Mouse (Mus musculus) kidney, postnatal 25 days (tissue): Measurements from ENCODE around the gene Tgfbr3.

Source experiments
- DNase-seq, 2 experiments: peaks; one replicate each; pipeline ENCODE4 v3.0.0; 2021; ENCODE audit warnings: mixed read lengths in 2 of 2

The Tgfbr3 gene

GRCm38 (mm10) chr5:107289234-107289764 is at the start of gene Tgfbr3:
TSS of gene Tgfbr3 (minus strand) at chr5:107289629.
- DNase-seq = peak; percentile 87 to 93

GRCm38 (mm10) chr5:107330916-107331421 is 41.5 kb upstream of the Tgfbr3 start, which contains the start of gene Brdt:
TSS of gene Brdt (plus strand) at chr5:107331159.
- no peak for DNase-seq

- DNase-seq = peak in 1 of 2 experiments; percentile 58
Measured at GRCm38 (mm10) chr5:107320703-107321102, 31.3 kb upstream of the Tgfbr3 start.

GRCm38 (mm10) chr5:107317141-107317540 is 27.7 kb upstream of the Tgfbr3 start:
- no peak for DNase-seq

- DNase-seq = no peak
Measured at GRCm38 (mm10) chr5:107307432-107307831, 18.0 kb upstream of the Tgfbr3 start.

- no peak for DNase-seq
Measured at GRCm38 (mm10) chr5:107304117-107304825, 14.8 kb upstream of the Tgfbr3 start.

GRCm38 (mm10) chr5:107303350-107303861 is 14.0 kb upstream of the Tgfbr3 start:
- DNase-seq = no peak

- DNase-seq = no peak
Measured at GRCm38 (mm10) chr5:107298854-107299253, 9.4 kb upstream of the Tgfbr3 start.

- peak; percentile 54 to 65 for DNase-seq
Measured at GRCm38 (mm10) chr5:107296512-107297322, 7.3 kb upstream of the Tgfbr3 start.

GRCm38 (mm10) chr5:107295817-107296511 is 6.5 kb upstream of the Tgfbr3 start:
- DNase-seq = peak; percentile 23 to 60

- peak; percentile 61 to 67 for DNase-seq
Measured at GRCm38 (mm10) chr5:107295061-107295816, 5.8 kb upstream of the Tgfbr3 start.

GRCm38 (mm10) chr5:107294041-107294440 is 4.6 kb upstream of the Tgfbr3 start:
- no peak for DNase-seq

GRCm38 (mm10) chr5:107289986-107290385 is 557 bp upstream of the Tgfbr3 start:
- no peak for DNase-seq

GRCm38 (mm10) chr5:107288427-107289233 is 799 bp downstream of the Tgfbr3 start:
- peak; percentile 38 to 65 for DNase-seq

- no peak for DNase-seq
Measured at GRCm38 (mm10) chr5:107287908-107288267, 1.5 kb downstream of the Tgfbr3 start.

GRCm38 (mm10) chr5:107287254-107287907 is 2.0 kb downstream of the Tgfbr3 start:
- DNase-seq = peak; percentile 45 to 66

- DNase-seq = no peak
Measured at GRCm38 (mm10) chr5:107285563-107285962, 3.9 kb downstream of the Tgfbr3 start.

- no peak for DNase-seq
Measured at GRCm38 (mm10) chr5:107283935-107284524, 5.4 kb downstream of the Tgfbr3 start.

- DNase-seq = no peak
Measured at GRCm38 (mm10) chr5:107282561-107283307, 6.7 kb downstream of the Tgfbr3 start.
